Mouse (Mus musculus): ENCODE measurements at regions not wholly inside any gene's neighbourhood (a gene's known extent, or its start where the extent isn't known, plus 50 kb on each side); places are given as distances from the start of the nearest gene placed in this dataset.
A peak's percentile ranks its signal among the peaks of the same experiment; 100 is the strongest.

DNA sequence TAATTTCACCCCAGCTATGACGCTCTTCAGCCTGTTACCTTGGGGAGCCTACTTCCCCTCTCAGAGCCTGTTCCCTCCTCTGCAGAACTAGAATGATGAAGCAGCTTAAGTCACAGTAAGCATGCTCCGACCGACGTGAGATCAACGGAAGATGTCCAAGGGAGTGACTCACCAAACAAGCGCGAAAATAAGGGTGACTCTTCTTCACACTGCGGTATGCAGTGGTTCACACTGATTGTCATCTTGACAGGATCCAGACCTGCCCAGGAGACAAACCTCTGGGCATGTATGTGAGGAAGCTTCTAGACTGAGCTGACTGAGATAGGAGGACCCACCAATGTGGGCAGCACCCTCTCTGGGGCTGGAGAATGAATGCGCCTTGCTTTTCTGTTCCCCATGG is 116.3 kb upstream of the Tpm1 start:
- no peak for DNase-seq (ENCODE audit: low spot score in 2 of 2)

DNA sequence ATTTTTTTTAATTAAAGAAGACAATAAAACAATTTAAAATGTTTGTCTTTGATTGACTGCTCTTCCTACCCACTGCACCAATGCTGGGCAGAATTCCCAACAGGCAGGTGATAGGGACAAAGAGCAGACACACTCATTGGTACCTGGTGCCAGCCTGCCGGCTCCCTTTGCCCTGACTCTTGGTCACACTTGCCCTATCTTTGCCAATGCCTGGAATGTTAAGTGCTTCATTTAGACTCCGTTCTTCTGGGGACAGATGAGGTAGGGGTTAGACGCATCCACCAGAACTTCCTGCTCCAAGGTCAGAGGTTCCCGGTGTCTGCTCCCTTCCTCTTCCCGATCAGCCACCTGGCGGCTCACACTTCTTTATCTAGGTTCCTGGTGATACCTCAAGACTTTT is 114.5 kb upstream of the Tpm1 start:
- DNase-seq (ENCODE audit: low spot score in 2 of 2), result no peak

DNA sequence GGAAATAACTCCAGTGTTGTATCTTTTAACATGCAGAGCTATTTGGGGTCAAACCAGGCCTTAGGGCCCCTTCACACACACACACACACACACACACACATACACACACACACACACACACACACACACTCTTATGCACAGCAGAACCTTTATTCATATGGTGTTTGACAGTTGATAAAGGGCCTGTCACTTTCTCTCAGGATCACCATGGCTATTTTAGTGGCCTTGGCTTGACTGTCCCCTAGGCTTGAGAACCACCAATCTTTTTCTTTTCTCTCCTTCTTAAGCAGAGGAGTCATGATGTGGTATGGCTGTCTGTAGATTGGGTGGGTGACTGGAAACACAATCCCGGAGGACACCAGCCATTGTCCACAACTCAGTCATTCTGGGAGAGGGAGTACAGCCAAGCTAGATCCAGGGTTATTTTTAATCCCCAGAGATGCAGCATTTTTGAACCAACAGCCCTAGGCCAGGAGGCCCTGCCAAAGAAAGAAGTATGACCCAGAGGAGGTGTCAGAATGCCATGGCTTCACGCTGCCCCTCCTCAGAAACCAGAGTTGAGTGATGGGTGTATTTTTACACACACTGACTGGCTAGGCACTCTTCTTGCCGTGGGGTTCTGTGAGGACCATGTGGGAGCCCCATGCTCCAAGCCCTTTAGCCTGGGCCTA is 111.7 kb upstream of the Tpm1 start:
- DNase-seq (ENCODE audit: low spot score in 2 of 2), result no peak

DNA sequence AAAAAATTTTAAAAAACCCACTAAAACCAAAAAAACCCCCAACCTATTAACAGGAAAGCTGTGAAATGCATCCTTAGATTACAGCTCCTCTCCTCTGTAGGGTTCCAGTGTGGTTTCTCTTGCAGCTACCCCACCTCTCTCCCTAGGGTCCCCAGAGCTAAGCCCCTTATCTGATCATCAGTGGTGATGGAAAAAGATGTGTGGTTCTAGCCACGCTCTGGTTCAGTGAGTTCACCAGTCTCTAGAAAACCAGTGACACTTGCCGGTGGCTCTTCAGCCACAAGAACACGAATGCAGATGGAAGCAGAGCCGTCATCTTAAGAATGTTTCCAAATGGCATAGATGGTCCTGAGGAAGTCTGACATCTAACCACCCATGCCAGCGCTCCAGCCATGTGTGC is 111.1 kb upstream of the Tpm1 start:
- DNase-seq (ENCODE audit: low spot score in 2 of 2), result no peak

DNA sequence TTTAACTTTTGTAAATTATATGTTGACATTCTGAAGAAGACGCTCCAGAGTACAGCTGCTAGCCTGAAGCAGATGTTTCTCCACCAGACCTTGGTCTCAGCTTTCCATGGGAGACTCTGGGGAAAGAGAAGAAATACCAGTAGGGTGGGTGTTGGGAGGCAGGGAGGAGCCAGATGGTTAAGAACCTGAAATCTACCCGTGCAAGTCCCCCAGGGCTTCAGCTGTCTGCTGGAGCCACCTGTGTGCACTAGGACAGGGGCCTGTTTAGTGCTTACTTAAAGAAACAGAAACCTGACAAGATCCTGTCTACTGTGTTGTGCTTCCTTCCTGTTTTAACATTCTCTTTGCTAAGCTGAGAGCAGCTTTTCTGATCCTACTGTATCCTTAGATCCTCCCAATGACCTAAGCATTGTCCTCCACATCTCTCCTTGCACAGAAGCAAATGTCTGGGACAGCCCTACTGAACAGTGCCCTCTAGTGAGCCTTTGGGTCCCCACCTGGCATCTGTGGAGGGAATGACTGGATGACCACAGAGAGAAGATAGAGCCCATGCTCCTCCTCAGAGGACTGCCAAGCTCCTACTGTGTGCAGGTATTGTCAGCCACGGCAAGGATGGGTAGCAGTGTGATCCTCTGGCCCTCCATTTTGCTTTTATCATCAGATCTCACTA is 107.5 kb upstream of the Tpm1 start:
- peak in 1 of 2 experiments; percentile 44 for DNase-seq (ENCODE audit: low spot score in 2 of 2)

DNA sequence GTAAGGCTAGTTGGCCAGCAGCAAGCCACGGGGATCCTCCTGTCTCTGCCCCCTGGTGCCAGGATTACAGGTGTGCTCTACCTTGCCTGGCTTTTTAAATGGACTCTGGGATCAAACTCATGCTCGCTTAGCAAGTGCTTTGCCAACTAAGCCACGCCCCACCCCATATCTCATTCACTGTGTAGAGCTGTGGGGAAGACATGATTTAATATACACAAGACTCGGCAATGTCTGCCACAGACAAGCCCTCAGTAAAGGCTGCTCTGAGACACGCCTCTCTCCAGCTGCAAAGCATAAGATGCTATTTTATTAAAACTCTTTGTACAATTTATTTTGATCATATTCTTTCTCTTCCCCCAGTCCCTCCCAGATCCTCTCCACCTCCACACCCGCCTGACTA is 104.9 kb upstream of the Tpm1 start:
- no peak for DNase-seq (ENCODE audit: low spot score in 2 of 2)

DNA sequence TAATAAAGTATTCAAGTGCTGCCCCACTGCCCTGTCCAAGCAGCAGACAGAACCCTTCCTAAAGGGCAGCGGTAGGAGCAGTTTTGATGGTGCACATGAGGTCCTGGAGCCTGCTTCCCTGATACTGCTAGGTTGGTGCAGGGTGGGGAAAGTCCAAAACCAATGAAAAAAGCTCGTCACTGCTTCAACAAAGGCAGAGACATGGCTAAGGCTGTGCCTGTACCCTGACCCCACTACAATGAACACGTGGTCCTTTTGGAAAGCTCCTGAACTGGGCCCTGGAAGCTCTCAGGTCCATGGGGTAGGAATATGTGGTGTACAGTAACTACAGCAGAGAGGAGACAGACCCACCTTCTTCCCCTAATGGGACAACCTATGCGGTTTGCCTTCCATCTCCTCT is 104.1 kb upstream of the Tpm1 start:
- DNase-seq (ENCODE audit: low spot score in 2 of 2), result no peak

DNA sequence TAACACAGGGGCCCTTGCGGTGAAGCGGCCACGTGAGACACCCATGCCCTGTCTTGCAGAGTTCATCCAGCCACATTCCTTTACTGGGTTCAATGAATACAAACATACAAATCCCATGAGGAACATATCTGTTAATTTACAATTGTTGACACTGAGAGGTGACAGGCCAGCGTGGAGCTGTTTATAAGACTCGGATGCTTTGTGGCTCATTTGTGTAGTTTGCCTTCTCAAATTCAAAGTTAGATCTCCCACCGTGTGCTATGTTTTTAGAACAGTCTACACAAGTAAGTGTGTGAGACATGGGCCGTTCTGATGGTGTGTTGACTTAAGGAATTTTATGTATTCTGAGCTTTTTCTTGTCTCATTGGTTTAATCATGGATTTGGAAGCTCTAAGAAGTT is 98.5 kb upstream of the Tpm1 start:
- no peak for DNase-seq (ENCODE audit: low spot score in 2 of 2)

DNA sequence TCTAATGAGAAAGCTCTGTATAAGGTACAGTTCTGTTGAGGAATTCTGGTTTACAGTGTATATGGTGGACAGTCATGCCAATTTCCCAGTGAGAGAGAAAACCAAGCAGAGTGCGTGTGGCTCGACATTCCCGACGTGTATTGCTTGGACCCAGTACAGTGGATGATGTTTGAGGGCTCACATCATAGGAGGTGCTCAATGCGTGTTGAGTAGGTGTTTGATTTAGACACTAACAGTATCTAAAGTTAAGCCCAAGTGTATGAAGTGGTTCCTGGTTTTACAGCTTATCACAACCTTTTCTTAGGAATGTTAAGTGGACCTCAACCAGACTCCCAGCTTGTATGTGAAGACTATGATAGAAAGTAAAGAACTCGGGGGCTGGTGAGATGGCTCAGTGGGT is 96.2 kb upstream of the Tpm1 start:
- no peak for DNase-seq (ENCODE audit: low spot score in 2 of 2)

DNA sequence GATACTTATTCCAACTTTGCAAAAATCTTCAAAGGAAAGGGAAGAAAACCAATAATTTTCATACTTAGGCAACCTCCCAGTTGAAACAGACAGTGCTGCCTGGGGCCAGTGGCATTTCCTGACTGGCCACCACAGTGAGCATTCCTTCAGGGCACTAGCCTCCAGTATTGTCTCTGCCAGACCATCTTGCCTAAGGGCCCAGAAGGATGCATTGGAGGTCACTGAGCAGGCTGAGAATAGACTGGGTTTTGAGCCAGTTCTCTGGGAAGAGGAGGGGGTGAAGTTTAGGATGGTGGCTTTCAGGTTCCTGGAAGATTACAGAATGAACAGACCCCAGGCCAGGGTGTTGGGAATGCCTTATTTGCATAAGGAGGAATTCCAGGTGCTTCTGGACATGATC is 95.3 kb upstream of the Tpm1 start:
- no peak for DNase-seq (ENCODE audit: low spot score in 2 of 2)

DNA sequence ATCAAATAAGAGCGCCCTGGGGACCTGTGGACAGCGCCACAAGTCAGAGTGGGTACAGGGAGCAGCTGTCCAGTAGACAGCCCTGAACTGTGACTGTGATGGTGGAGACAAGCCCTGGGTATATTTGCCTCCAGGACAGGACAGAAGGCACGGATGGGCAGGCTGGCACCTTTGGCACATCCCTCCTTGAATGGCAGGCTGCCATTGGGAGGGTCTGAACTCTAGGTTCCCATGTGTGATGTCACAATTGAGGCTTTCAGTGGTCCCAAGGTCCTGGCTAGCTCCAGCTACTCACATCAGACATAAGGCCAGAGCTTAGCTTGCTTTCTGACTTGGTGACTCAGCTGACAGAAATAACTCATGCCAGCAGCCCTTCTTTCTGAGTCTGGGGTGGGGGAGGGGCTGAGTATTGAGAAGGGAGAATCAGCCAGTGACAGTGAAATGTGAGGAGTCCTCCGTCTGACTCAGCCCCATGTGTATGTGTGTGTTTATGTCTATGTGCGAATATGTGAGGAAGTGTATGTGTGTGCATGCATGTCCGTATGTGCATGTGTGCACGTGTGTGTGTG is 91.2 kb upstream of the Tpm1 start:
- DNase-seq (ENCODE audit: low spot score in 2 of 2), result peak in 1 of 2 experiments; percentile 43

DNA sequence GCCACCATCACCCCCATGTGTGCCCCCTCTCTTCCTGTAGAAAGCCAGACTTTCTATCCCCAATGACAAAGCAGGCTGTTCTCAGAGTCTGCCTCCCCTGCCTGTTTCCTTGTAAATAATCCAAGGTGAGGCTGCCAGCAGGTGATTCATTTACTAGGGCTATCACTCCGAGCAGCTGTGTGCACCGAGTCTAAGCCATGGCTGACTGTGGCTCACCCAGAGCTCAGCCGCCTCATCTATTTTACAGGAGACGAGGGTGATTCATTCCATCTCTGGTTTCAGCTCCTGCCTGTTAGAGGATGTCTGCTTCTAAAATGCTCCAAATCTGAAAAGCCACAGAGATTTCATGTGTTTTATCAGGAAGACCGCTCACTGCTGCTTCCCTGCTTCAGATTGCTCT is 88.5 kb upstream of the Tpm1 start:
- no peak for DNase-seq (ENCODE audit: low spot score in 2 of 2)

DNA sequence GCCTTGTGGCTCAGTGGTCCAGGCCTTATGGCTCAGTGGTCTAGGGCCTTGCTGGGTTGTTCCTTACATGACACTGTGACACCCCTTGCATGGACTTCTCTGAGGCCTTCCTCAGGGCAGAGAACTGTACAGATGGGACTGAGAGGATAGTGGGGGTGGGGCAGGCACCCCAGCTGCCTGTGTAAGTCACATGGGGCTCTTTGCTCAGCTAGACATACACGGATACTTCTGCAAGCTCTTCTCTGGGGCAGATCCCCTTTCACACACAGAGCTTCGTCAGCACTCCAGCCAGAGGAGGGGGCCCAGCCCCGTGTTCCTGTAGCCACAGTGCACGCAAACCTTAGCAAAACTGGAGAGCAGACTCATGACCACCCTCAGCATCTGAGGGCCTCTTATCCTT is 87.9 kb upstream of the Tpm1 start:
- DNase-seq (ENCODE audit: low spot score in 2 of 2), result no peak

DNA sequence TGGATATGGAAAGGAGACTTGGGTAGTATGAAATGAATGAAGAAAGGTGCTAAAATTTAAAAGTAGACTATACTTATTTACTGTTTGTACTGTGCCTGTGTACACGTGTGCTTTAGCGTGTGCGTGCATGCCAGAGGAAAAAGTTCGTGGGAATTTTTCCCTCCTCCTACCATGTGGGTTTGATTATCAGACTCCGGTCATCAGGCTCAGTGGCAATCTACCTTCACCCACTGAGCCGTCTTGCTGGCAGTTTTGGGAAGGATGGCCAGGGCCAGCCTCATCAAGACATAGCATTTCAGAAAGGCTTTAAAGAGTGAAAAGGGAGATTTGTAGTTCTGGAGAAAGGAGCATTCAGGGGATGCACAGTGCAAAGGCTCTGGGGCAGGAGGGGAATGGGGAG is 87.0 kb upstream of the Tpm1 start:
- no peak for DNase-seq (ENCODE audit: low spot score in 2 of 2)

DNA sequence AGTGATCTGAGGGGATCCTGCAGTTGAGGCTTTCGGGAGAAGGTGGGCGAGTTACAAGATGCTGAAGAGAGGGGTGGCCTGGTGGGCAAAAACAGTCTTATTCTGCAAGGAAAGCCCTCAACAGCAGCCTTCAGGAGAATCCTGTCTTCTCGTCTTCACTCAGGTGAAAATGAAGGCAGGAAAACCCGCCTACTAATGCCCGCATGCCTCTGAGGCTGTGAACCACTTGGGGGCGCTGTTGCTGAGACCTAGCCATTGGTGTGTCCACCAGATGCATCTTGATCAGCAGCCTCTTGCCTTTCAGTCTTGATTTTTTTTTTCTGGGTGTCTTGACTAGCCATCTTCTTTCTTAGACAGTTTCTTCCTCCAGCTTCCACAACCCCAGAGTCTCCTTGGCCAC is 85.2 kb upstream of the Tpm1 start:
- DNase-seq (ENCODE audit: low spot score in 2 of 2), result no peak

DNA sequence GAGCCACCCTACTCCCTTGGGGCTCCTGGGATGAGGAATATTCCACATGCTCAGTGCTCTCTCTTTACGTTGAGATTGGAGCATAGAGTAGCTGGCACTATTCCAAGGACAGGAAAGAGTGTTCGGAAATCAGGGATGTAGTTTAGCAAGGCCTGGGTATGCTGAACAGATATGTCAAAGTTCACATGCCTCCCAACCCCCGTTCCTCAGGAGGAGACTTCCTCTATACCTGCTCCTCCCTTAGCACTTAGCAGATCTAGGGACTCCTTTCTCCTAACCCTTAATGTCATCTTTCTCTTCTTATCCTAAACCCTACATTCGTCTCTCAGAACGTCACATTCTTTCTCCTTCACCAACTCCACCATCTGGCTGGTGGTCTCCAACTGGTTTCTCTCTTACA is 83.2 kb upstream of the Tpm1 start:
- no peak for DNase-seq (ENCODE audit: low spot score in 2 of 2)

DNA sequence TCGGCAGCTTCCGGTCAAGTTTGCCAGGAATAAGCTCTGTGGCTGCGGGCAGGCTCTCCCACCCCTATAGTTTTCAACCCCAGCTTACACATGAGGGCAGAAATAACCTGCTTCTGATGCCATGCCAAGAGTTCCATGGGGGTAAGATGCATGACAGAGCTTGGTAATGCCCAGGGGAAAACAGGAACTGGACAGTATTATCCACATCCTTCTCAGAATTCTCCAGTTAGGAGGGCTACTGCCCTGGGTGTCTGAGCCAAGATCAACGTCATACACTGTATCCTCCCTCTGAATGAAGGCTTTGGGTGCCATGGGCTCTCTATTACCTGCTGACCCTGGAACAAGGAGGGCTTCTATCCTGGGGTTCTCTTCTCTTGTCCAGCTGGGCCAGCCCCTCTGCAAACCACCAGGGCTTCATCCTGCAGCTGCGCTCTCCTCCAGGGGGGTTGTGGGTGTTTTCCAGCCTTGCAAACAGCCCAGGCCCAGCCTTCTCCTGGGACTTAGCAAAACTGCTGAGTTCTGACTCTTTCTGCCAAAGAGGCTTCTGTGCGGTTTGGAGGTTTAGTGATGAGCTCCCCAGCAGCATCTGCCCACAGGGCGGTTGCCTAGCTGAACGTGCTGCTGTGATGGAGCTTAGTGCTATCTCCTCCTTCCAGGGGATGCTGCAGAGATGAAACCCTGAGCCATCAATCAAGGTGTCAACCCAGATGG is 81.7 kb upstream of the Tpm1 start:
- DNase-seq (ENCODE audit: low spot score in 2 of 2), result peak in 1 of 2 experiments; percentile 40

DNA sequence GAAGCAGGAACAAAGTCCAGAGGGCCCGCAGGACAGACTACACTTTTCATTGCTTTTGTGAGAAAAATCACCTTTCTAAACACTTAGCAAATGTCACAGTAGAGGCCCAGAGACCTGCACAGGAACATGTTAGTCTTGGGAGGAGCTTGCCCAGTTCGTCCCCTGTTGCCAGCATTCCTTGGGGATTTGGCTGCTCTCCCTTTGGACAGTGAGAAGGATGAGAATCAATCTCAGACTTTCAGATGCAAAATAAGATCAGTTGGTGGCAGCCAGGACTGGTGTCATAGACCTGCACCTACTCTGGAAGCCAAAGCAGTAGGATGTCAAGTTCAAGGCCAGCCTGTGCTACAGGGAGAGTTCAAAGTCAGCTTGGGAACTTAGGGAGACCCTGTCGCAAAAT is 80.7 kb upstream of the Tpm1 start:
- DNase-seq (ENCODE audit: low spot score in 2 of 2), result no peak

DNA sequence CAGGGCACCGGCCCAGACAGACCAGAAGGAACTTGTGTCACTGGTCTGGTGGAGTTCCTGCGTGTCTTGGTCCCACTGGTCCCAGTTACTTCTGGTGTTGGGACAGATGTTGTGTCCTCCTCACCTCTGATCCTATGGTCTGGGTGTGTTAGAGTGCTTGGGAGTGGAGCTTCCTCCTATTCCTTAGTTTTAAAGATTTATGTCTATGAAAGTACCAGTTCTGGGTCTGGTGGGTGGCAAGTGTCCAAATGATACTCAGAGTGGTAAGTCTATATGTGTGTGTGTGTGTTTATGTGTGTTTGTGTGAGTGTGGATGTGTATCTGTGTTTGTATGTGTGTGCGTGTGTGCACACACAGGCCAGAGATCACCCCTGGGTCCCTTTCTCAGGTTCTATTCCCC is 79.9 kb upstream of the Tpm1 start:
- no peak for DNase-seq (ENCODE audit: low spot score in 2 of 2)

DNA sequence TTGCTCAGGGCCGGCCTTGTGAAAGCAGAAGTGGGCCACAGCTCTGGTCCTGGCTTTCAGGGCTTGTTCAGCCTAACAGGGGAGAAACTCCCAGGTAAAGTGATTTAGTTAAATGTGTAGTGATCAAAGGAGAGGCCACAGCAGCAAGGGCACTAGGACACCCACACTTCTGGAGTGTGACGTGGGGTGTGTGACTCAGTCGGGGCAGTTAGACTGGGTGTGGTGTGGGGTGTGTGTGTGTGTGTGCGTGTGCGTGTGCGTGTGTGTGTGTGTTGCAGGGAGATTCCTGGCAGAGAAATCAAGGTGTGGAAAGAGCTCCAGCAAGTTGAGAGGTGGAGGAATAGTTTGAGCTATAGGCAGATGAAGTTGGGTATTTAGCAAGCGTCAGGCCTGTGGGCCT is 72.5 kb upstream of the Tpm1 start:
- no peak for DNase-seq (ENCODE audit: low spot score in 2 of 2)

DNA sequence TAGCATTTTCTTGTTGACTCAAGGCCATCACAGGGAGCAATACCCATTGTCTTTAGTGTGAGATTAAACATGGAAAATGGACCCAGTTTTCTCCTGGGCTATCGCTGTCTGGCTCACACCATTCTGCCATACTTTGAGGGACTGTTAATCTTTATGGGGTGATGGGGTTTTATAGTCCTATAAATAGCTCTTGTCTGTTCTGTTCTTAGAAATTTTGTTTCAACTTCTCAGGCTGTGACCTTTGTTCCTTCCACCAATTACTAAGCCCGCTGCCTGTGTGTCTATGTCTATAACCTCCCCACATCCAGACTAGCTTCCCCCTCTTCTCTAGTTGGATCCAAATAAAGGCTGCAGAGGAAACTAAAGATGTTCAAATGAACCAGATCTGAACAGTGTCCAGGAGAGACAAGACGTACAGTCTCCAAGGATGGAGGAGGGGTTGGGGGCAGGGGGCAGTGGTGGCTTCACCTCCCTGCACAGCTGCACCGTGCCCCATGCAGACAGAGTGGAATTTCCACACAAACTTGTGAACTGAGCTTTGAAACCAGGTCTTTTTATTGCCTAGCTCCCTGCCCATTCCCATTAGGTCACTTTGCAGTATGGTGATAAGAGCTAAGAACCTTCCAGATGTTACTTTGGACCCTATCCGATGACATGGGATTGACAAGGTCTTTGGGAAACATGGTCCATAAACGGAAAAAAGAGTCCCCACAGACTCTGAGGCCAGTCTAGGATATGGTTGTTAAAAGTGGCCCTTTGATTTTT is 69.9 kb upstream of the Tpm1 start:
- DNase-seq (ENCODE audit: low spot score in 2 of 2), result no peak

DNA sequence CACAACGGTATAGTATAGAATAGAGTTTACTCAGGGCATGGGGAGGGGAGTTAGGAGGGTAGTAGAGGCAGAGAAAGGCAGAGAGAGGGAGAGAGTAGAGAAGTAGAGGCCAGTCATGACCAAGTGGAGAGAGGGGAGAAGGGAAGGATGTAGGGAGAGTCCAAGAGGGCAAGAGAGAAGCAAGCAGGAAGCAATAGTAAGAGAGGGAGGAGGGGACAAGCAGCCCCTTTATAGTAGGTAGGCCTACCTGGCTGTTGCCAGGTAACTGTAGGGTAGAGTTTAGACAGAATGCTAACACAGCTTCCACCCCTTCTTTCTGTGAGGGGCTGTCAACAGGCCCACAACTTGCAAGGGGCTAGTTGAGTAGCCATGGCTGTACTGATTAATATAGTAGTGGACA is 69.2 kb upstream of the Tpm1 start:
- no peak for DNase-seq (ENCODE audit: low spot score in 2 of 2)
